Mouse (Mus musculus) embryonic fibroblast, embryonic 13.5 days (primary cell): ENCODE measurements around the gene Wwox. TPM values are rescaled to one million over a fixed set of nuclear protein-coding genes. Genes with fewer than 3 reads are reported as not detected.
A peak's percentile ranks its signal among the peaks of the same experiment; 100 is the strongest.

Experiments used
- H3K27ac ChIP-seq: 2 replicates; pipeline ENCODE4 v1.5.1; 2012; ENCODE audit warnings: low read length, control low read depth, inconsistent platforms; ENCODE audit not compliant: insufficient read depth
- H3K4me1 ChIP-seq: 2 replicates; pipeline ENCODE4 v1.6.1; 2011; ENCODE audit warnings: low read length; ENCODE audit not compliant: control insufficient read depth, insufficient read depth
- H3K4me3 ChIP-seq: 2 replicates; pipeline ENCODE4 v1.5.1; 2011; ENCODE audit warnings: mild to moderate bottlenecking, control low read depth, low read length; ENCODE audit not compliant: insufficient read depth
- CTCF ChIP-seq: IDR thresholded peaks from 2 replicates; pipeline ENCODE4 v1.5.1; 2011; ENCODE audit warnings: mild to moderate bottlenecking, control low read depth, low read length, moderate library complexity, borderline replicate concordance; ENCODE audit not compliant: insufficient read depth
- POLR2A ChIP-seq: IDR thresholded peaks from 2 replicates; pipeline ENCODE4 v1.6.1; 2011; ENCODE audit warnings: low read depth, mild to moderate bottlenecking, control low read depth, low read length, moderate library complexity
- polyA plus RNA-seq: library from polyadenylated mRNA; stranded (reverse); fragments of >200 nt; gene quantifications from 2 replicates; pipeline ENCODE4 v1.2.4, GENCODE M21; 2011; ENCODE audit warnings: low read depth; ENCODE audit not compliant: missing spikeins, insufficient read length

Wwox gene
- polyA plus RNA-seq, 1 experiment: 8.7 TPM

DNA sequence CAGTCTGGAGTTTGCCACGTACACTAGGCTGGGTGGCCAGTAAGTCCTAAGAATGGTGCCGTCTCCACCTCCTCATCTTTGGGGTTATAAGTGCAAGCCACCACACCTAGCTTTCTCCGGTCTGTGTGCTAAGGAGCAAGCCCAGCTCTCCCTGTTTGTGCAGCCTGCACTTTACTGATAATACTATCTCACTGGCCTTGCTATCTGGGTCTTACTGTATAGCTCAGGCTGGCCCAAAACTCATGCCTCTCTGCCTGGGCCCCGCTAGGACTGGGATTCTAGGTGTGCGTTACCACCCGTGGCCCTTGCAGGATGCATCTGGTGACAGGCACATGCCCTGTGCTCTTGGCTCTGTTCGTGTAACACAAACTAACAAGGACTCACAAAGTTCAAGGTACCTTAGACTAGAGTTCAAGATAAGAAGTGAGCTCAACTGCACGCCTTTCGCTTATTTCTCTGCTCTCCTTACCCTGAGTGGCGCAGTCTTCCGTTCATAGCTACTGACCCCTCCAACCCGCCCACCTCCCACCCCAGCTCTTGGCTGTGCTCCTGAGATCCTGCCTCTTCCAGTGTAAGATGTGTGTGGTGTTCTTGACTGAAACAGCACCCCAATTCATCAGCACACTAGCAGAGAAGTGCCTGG, 618.9 kb downstream of the Wwox start:
- TF ChIP-seq CTCF: no peak
- no peak for TF ChIP-seq POLR2A
- Histone ChIP-seq H3K27ac (no peak overlapping the region), H3K4me1 (no peaks in the 10 kb centered on the region), H3K4me3 (no peak overlapping the region)

DNA sequence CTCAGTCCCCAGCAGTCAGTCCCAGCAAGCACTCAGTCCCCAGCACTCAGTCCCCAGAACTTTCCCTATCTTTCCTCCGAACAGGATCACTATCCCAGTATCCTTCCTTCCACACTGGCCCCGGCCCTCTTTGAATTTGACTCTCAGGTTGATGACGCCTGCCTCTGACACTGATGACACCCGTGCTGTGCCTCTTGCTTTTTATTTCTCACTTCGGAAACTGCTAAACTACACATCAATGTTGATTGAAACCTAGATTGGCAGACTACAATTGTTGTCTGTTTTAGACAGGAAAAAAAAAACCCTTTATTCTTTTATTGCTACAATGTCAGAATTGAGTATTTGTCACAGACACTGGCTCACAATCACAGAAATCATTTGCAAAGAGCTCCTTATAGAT, 624.2 kb downstream of the Wwox start:
- Histone ChIP-seq H3K4me3 (no peak overlapping the region), H3K4me1 (no peaks in the 10 kb centered on the region), H3K27ac (no peak overlapping the region)
- TF ChIP-seq POLR2A (no peak), CTCF (no peak)

DNA sequence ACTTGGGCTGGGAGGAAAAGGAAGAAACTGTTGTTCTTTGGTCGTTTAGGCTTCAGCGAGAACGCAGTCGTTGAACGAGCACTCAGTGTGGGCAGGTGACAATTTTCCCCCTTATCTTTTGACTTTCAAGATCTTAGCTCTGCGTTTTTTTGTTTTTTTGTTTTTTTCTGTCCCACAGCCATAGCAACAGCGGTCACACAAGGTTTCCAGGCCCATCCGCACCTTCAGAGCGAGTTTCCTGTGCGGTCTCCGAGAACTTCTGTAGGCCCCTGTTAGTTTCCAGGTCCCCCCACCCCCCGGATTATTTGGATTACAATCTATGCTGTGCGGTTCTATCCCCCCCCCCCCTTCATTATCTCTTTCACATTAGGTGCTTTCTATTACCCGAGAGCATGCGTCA, 625.2 kb downstream of the Wwox start:
- Histone ChIP-seq H3K4me3 (no peak overlapping the region), H3K4me1 (no peaks in the 10 kb centered on the region), H3K27ac (no peak overlapping the region)
- TF ChIP-seq POLR2A: no peak
- TF ChIP-seq CTCF: no peak

DNA sequence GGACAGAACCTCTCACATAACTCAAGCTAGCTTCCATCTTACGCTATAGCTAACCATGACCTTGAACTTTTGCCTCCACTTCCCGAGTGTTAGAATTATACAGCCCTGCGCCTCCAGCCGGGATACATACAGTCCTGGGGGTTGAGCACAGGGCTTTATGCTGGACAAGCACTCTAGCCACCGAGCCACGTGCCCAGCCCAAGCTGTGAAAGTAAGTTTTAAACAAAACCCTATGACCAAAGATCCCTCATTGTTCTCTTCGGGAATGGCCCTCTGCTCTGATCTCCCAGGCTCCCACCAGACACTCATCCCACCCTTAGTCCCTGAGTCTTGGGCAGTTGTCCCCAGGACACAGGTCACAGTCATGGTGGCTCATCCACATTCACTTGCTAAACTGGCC, 625.9 kb downstream of the Wwox start:
- Histone ChIP-seq H3K4me1 (no peaks in the 10 kb centered on the region), H3K4me3 (no peak overlapping the region), H3K27ac (no peak overlapping the region)
- TF ChIP-seq POLR2A: no peak
- TF ChIP-seq CTCF: no peak

GRCm38 (mm10) chr8:115066550-115067058, 627.1 kb downstream of the Wwox start:
- H3K27ac ChIP-seq: no peak overlapping the region
- no peaks in the 10 kb centered on the region for H3K4me1 ChIP-seq
- no peak for TF ChIP-seq CTCF
- no peak for TF ChIP-seq POLR2A
- H3K4me3 ChIP-seq: no peak overlapping the region

GRCm38 (mm10) chr8:115068723-115069122, 629.3 kb downstream of the Wwox start:
- no peak for TF ChIP-seq POLR2A
- no peak for TF ChIP-seq CTCF
- Histone ChIP-seq H3K27ac (no peak overlapping the region), H3K4me3 (no peak overlapping the region), H3K4me1 (no peaks in the 10 kb centered on the region)

- no peaks in the 10 kb centered on the region for H3K4me1 ChIP-seq
- H3K27ac ChIP-seq: no peak overlapping the region
- no peak overlapping the region for H3K4me3 ChIP-seq
- no peak for TF ChIP-seq CTCF
These were observed 630.8 kb downstream of the Wwox start for GRCm38 (mm10) chr8:115070225-115070624.

DNA sequence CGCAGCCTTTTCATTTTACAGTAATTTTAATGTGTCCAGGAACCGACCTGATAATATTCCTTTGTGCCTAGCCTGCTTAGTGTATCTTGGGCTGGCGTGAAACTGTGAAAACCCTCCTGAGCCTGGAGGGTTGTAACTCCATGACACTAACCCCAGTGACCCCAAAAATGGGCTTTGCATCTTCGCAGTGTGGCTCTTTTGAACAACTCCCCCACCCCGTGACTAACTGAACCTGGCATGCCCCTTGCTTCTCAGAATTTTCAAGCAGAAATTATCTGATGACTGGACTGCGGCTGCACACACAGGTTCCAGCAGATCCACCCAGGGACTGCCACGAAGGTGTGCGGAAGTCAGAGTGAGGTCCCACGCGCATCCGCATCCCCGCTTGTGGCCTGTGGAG, 631.8 kb downstream of the Wwox start:
- H3K4me1 ChIP-seq: no peaks in the 10 kb centered on the region
- H3K4me3 ChIP-seq: no peak overlapping the region
- no peak overlapping the region for H3K27ac ChIP-seq
- TF ChIP-seq CTCF (no peak), POLR2A (no peak)

- no peak overlapping the region for H3K27ac ChIP-seq
- H3K4me3 ChIP-seq: no peak overlapping the region
- TF ChIP-seq POLR2A (no peak), CTCF (no peak)
These were observed 638.8 kb downstream of the Wwox start for GRCm38 (mm10) chr8:115078296-115078695.

DNA sequence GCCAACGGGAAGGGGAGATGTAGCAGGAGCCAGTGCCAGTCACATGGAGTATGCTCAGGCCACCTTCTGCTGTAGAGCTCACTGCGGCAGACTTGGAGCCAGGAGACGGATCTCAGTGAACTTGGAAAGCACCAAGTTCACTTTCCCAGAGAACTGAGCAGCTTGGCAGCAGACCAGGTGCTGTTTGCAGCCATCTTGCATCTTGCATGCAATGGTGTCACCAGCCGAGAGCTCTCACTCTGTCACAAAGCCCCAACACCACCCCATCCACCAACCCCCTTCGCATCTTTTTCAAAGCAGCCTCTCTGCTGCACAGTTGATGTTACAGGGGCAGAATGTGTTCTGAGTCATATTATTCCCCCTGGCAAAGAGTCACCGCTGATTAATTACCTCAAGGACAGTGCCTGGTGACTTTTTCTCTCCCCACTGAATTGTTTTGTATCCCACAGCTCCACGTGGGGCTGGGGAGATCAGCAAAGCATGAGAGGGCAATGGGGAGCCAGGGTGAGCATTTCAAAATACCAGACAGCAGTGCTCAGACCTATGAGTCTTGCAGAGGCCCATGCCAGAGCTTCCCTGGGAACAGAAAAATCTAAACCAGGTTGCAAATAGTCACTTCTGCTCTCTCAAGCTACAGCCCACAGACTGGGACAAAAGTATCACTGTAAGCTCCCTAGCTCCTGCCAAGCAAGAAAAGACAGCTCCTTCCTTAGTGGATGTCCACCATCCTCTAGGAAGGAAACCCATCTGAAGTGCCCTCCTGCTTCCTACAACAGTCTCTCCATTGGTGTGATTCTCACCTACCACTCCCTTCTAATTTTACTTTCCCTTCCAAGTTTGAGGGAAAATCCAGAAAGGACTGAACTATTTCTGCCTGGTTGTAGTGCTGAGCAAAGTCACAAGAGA, 642.1 kb downstream of the Wwox start:
- Histone ChIP-seq H3K27ac (peak overlapping the region; percentile 83), H3K4me1 (no peaks in the 10 kb centered on the region), H3K4me3 (no peak overlapping the region)
- TF ChIP-seq POLR2A: no peak
- TF ChIP-seq CTCF: no peak

More at GRCm38 (mm10) chr8:115078296-115078695, 638.8 kb downstream of the Wwox start:
- no peaks in the 10 kb centered on the region for H3K4me1 ChIP-seq
